Mouse (Mus musculus) T-helper 17 cell (primary cell): Measurements from ENCODE around the gene Gk5.
"Not testable (repeated sequence)": the region's sequence is repeated elsewhere in the genome, so short reads cannot be mapped to it uniquely, and the experiment has no call there.

Source experiments
- in situ Hi-C, 2 experiments: fragments of 300-600 bp; cut with MboI, MseI; formaldehyde crosslinking; loops; 1 replicate in 1 of 2; 2 replicates in 1 of 2; pipeline ENCODE4 v1.15.1; 2025; ENCODE audit warnings: high pct_unique_total_duplicates in 2 of 2

Gk5 gene

DNA sequence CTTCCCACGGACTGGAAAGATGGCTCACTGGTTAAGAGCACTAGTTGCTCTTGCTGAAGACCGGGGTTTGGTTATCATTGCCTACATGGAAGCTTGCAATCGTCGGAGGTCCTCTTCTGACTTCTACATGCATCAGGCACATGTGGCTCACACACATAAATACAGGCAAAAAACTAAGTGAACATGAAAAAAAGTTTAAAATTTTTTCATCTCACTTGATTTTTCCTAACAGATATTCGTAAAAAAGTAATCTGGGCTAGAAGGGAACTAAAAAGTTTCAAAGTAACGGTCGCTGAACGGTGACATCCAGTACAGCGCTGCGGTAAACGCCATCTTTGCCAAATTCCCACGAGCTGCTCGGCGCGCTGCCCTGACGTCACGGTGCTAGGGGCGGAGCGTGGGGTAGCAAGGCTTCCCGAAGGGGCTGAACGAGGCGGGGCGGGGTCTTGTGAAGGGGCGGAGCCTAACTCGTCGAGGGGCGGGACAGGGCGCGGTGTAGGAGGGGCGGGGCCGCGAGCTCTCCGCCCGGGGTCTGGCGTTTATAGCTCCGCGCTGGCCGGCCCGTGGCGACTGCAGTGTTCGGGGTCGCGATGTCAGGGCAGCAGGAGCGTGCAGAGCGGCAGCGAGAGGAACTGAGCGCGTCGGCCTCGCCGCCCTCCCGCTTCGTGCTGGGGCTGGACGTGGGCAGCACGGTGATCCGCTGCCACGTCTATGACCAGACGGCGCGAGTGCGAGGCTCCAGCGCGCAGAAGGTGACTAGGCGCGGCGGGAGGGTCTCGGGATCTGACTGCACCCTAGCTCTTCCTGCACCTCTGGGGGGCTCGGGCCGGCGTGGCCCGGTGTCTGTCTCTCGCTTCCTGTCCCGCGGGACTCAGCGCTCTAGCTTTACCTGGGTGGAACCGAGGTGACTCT is at the start of gene Gk5:
TSS of gene Gk5 (plus strand) at position 502 of the 912 bp plus-strand sequence.
- in situ Hi-C loops = no loop called here

GRCm38 (mm10) chr9:96078752-96079315 is 40.3 kb upstream of the Gk5 start:
- in situ Hi-C loops = no loop called here

GRCm38 (mm10) chr9:96085293-96085692 is 33.9 kb upstream of the Gk5 start:
- in situ Hi-C loops = loop anchor here in 1 of 2 experiments (5.0 kb wide), 1 partner anchor 937 kb away; no protein-coding TSS in a partner anchor

GRCm38 (mm10) chr9:96087671-96088070 is 31.5 kb upstream of the Gk5 start:
- in situ Hi-C loops = loop anchor here in 1 of 2 experiments (5.0 kb wide), 1 partner anchor 935 kb away; no protein-coding TSS in a partner anchor

GRCm38 (mm10) chr9:96088456-96088855 is 30.7 kb upstream of the Gk5 start:
- in situ Hi-C loops = loop anchor here in 1 of 2 experiments (5.0 kb wide), 1 partner anchor 934 kb away; no protein-coding TSS in a partner anchor

DNA sequence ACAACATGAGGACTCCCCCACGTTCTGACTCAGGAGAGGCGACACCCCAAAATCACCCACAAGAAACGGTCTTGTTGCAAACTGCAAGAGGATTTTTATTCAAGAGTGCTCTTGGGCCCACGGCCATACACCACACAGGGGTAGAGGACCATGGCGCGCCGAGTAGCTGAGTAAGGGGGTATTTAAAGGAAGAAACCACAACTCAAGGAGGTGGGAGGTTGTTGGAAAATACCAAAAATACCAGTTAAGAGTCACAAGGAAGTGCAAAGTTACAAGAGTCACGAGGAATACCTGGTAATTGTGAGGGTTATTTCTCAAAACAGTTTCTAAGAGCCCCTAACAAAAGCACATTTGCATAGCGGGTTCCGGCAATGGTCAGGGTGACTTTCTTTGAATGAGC is 26.5 kb upstream of the Gk5 start:
- in situ Hi-C loops = not testable (repeated sequence)

- in situ Hi-C loops = no loop called here
These were observed 25.9 kb upstream of the Gk5 start for GRCm38 (mm10) chr9:96093221-96093620.

DNA sequence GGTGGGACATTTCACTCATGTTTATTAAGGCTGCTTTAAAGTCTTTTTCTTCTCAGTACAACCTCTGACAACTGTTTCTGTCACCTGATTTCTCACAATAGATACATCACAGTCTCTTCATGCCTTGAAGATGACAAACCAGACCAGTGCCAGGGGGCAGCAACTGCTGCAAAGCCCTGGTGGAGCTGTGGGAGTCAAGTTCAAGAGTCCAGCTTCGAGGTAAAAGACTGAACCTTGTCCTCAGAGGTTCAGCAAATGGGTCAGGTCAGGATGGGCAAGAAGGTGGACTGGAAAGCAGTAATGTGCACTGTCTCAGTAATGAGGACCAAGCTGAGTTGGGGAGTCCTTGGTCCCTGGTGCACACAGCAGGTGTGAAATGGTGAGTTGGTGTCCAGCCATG is 24.8 kb upstream of the Gk5 start:
- in situ Hi-C loops = no loop called here

- in situ Hi-C loops = no loop called here
These were observed 24.0 kb upstream of the Gk5 start for GRCm38 (mm10) chr9:96095192-96095591.

GRCm38 (mm10) chr9:96102846-96103245 is 16.3 kb upstream of the Gk5 start:
- in situ Hi-C loops = no loop called here

DNA sequence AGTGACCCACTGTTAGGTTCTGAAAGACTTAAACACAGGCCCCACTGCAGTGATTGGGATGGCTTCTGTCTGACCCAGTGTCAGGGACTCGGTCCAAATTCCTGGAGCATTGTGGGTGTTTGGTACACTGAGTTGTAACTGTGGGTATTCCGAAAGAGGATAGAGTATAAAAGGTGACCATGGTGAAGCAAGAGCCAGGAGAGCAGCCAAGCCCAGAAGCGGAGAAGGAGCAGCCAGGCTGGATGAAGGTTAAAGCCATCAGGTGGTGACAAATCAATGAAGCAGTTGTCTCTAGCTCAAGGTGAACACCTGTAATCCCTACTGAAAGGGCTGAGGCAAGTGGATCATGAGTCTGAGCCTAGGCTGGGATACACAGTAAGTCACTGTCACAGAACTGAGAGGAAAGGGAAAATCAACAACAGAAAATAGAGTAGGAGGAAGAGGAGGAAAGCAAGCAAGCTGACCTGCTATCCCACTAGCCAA is 6.2 kb upstream of the Gk5 start:
- in situ Hi-C loops = no loop called here

DNA sequence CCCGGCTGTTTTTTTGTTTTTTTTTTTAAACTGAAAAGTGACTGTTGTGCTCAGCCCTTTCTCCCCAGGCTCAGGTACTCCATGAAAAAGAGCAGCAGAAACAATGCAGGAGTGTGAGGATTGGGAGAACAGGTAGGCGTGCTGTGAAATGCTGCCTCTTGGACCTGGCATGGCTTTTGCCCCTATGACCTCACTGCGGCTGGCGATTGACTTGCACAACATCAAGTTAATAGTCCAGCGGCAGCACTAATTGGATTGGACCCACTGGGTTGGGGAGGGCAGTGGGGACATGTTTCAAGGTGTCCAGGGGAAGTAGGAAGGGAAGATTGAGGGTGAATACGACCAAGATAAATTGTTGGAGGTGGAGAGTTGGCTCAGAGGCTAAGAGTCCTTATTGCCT is 2.4 kb upstream of the Gk5 start:
- in situ Hi-C loops = no loop called here

- in situ Hi-C loops = no loop called here
These were observed 946 bp upstream of the Gk5 start for GRCm38 (mm10) chr9:96118216-96118615.

GRCm38 (mm10) chr9:96127972-96128371 is 8.8 kb downstream of the Gk5 start:
- in situ Hi-C loops = no loop called here

GRCm38 (mm10) chr9:96132956-96133603 is 13.9 kb downstream of the Gk5 start:
- in situ Hi-C loops = no loop called here

GRCm38 (mm10) chr9:96134470-96134869 is 15.3 kb downstream of the Gk5 start:
- in situ Hi-C loops = no loop called here

- in situ Hi-C loops = no loop called here
These were observed 15.8 kb downstream of the Gk5 start for GRCm38 (mm10) chr9:96134916-96135315.

GRCm38 (mm10) chr9:96135461-96135860 is 16.3 kb downstream of the Gk5 start:
- in situ Hi-C loops = no loop called here

DNA sequence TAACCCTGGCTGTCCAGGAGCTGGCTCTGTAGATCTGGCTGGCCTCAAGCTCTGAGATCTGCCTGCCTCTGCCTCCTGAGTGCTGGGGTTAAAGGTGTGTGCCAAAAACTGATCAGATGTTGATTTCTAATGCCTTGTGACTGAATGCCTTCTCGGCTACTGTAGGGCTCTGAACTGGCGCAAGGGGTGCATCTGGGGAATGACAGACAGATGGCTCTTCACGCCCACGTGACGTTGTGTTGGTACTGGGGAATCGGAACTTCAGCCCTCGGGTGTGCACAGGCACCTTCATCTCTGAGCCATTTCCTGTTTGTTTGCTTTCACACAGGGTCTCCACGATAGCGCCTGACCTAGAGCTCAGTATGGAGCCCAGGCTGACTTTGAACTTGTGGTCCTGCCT is 19.8 kb downstream of the Gk5 start:
- in situ Hi-C loops = no loop called here

- in situ Hi-C loops = no loop called here
These were observed 20.7 kb downstream of the Gk5 start for GRCm38 (mm10) chr9:96139876-96140275.

DNA sequence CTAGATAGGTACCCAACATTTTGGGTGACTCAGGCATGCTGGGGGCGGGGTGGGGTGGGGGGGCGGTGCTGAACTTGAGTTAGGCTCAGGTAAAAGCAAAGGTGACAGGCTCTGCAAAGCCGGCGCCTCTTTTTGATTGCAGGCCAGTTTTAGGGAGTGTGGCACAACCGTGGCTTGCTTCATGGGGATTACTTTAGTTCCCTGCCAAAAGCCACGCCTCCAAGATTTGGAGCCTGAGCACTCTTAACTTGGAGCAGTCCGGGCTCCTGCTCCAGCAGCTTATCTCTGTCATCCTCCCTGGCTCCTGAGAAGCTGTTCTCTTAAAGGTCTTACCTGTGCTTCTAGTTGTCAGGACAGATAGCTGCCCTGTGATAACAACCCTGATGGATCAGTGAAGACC is 21.8 kb downstream of the Gk5 start:
- in situ Hi-C loops = no loop called here

DNA sequence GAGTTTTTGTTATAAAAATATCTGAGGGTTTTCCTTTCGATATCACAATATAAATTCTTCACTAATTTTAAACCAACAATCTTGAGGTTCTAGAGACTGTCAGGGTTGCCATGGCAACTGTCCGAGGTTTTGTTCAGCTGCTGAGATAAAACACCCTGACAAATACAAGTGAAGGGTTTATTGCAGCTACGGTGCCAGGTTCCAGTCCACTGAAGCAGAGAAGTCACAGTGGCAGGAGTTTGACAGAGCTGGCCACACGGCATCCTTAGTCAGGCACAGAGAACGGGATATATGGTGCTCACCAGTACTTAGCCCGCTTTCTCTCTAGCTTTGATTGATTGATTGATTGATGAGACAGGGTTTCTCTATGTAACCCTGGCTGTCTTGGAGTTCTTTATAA is 23.3 kb downstream of the Gk5 start:
- in situ Hi-C loops = no loop called here
